Mouse (Mus musculus): Measurements from ENCODE around the gene Gpatch2. TPM values are rescaled to one million over a fixed set of nuclear protein-coding genes. Genes with fewer than 3 reads are reported as not detected.
A peak's percentile ranks its signal among the peaks of the same experiment; 100 is the strongest.

The Gpatch2 gene
- polyA plus RNA-seq, 1 experiment from 2014 or later, result 19.8 TPM

DNA sequence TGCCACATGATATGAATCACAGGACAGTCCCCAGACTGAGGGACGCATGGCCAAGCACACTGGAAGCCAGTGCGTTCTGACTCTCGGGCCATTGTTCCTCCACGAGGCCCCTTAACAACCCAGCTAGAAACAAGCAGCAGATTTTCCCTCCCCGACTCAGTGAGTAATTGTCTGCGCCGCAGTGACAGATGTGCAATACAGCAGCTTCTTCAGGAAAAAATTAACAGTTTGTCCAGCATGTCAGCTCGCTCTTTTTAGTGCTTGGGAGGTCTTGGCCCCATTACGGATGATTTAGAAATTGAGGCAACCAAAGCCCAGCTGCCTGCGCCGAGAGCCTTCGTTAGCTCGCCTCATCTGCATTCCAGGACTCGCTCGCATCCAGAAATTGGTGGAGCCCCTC lies 140.9 kb downstream of the Gpatch2 start:
- H3K27ac ChIP-seq, result peak overlapping the region; percentile 65

DNA sequence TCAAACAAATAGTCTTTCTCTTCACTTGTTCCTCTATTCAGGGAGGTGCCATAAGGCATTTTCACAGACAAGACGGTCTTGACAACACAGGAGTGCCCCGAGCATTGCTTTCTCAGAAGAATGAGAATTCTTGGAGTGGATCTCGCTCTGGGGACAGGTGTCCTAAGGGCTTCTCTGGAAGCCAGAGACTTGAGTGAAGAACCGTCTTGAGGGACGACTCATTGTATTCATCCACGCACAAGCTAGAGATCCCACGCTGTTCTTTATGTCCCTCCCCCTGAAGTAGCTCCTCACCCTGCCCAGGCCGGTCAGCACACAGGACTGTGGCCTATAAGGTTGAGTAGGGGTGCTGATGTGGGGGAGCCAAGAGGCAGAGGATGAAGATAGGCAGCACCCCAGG lies 141.6 kb downstream of the Gpatch2 start:
- WGBS, result 83% methylated on average over 8 of the region's 8 CpGs
- Histone ChIP-seq H3K4me2 (no peak overlapping the region), H3K4me3 (no peak overlapping the region)

More for the DNA sequence above, 140.9 kb downstream of the Gpatch2 start:
- H3K27me3 ChIP-seq, result no peaks in the 10 kb centered on the region
- H3K4me3 ChIP-seq, result no peak overlapping the region
- H3K4me2 ChIP-seq, result peak overlapping the region; percentile 17
- 0 out of 2 replicates have a peak overlapping the region, but pooled peaks have one; percentile 26 for H3K9ac ChIP-seq
- 32% methylated on average over 15 of the region's 15 CpGs for WGBS
- ATAC-seq, result peak; percentile 72
- no peaks in the 10 kb centered on the region for H3K9me3 ChIP-seq (replicated peaks)
- no peaks in the 10 kb centered on the region for H3K36me3 ChIP-seq (ENCODE audit: poor library complexity, severe bottlenecking)
- H3K4me1 ChIP-seq, result peaks cover 12% of the 10 kb centered on the region

DNA sequence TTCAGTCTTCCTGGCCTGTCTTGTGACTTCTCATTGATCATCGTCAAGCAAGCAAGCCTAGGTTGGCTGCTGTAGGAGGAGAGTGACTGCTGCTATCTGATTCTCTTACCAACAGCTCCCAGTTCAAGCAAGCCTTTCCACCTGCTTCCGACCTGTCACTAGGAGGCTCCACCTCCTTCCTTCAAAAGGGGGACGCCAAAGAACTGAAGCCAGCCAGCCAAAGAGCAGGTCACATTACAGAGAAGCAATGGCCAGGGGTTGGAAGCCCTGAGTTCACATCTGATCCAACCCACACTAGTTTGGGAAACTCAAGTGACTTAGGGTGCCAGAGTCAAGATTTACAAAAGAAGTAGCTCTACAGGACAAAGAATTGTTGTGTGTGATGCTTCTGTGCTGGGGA lies 144.9 kb downstream of the Gpatch2 start:
- H3K27me3 ChIP-seq, result no peaks in the 10 kb centered on the region
- no peak for ATAC-seq
- H3K4me2 ChIP-seq, result no peak overlapping the region
- H3K36me3 ChIP-seq (ENCODE audit: poor library complexity, severe bottlenecking), result no peaks in the 10 kb centered on the region
- 46% methylated on average over 3 of the region's 3 CpGs for WGBS
- no peak overlapping the region for H3K4me3 ChIP-seq
- H3K9me3 ChIP-seq (replicated peaks), result no peaks in the 10 kb centered on the region
- no peak overlapping the region for H3K27ac ChIP-seq
- no peak overlapping the region for H3K9ac ChIP-seq
- H3K4me1 ChIP-seq, result peaks cover 20% of the 10 kb centered on the region

More for the DNA sequence above, 141.6 kb downstream of the Gpatch2 start:
- no peak overlapping the region for H3K9ac ChIP-seq
- no peaks in the 10 kb centered on the region for H3K27me3 ChIP-seq
- H3K4me1 ChIP-seq, result peaks cover 19% of the 10 kb centered on the region
- no peak for ATAC-seq
- no peak overlapping the region for H3K27ac ChIP-seq
- H3K9me3 ChIP-seq (replicated peaks), result no peaks in the 10 kb centered on the region
- H3K36me3 ChIP-seq (ENCODE audit: poor library complexity, severe bottlenecking), result no peaks in the 10 kb centered on the region

DNA sequence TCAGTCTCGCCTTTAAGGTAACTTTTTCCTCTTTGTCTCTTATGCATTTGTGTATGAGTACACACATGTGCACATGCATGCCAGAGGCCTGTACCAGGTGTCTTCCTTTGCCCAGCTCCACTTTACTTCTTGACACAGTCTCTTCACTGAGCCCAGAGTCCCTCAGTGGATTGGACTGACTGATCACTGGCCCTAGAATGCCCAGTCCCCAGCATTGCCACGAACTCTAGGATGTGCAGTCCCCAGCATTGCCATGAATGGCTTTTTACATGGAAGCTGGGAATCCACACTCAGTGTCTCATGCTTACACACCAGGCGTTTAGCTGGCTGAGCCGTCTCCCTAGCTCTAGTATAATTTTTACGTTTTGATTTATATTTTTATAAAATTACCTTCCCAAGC lies 147.2 kb downstream of the Gpatch2 start:
- ATAC-seq, result no peak
- Histone ChIP-seq H3K27ac (no peak overlapping the region), H3K27me3 (no peaks in the 10 kb centered on the region), H3K36me3 (ENCODE audit: poor library complexity, severe bottlenecking) (no peaks in the 10 kb centered on the region), H3K4me3 (no peak overlapping the region), H3K4me2 (no peak overlapping the region), H3K9me3 (replicated peaks) (no peaks in the 10 kb centered on the region), H3K9ac (no peak overlapping the region), H3K4me1 (peaks cover 11% of the 10 kb centered on the region; the same call in 1 of the 2 replicates)
- 95% methylated on average over 5 of the region's 5 CpGs for WGBS

DNA sequence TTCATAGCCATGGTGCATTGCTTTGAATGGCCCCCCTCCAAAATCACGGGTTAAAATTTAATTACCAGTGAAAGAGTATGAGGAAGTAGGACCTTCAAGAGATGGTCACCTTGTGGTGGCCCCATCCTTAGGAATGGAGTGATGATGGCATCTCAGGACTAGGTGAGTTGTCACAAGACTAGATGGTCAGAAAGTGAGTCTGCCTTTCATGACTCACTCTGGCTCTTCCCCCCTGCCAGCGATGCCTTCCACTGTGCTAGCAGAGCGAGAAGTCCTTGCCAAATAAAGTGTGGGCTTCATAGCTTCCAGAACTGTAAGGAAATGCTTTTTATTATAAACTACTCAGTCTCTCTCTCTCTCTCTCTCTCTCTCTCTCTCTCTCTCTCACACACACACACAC lies 150.1 kb downstream of the Gpatch2 start:
- no peak for ATAC-seq
- no peak overlapping the region for H3K4me2 ChIP-seq
- no peak overlapping the region for H3K4me3 ChIP-seq
- no peaks in the 10 kb centered on the region for H3K36me3 ChIP-seq (ENCODE audit: poor library complexity, severe bottlenecking)
- H3K9me3 ChIP-seq (replicated peaks), result no peaks in the 10 kb centered on the region
- H3K4me1 ChIP-seq, result peaks cover 11% of the 10 kb centered on the region; the same call in 1 of the 2 replicates
- no peaks in the 10 kb centered on the region for H3K27me3 ChIP-seq
- H3K9ac ChIP-seq, result no peak overlapping the region
- no peak overlapping the region for H3K27ac ChIP-seq
- WGBS, result 90% methylated on average over 3 of the region's 3 CpGs

DNA sequence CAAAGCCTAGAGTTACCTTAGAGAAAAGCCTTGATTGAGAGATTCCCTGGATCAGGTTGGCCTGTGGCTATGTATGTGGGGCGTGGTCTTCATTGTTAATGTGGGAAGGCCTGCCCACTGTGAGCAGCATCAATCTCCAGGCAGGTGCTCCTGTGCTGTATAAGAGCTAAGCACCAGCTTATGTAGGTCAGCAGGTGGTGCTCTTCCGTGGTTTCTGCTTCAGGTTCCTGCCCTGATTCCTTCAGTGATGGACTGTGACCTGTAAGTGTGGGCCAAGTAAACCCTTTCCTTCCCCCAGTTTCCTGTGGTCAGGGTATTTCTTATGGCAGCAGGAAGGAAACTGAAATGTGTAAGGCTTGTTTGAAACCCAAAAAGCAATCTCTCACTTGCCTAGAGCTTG lies 151.5 kb downstream of the Gpatch2 start:
- Histone ChIP-seq H3K36me3 (ENCODE audit: poor library complexity, severe bottlenecking) (no peaks in the 10 kb centered on the region), H3K9ac (no peak overlapping the region), H3K27ac (no peak overlapping the region), H3K9me3 (replicated peaks) (no peaks in the 10 kb centered on the region), H3K4me2 (no peak overlapping the region), H3K27me3 (no peaks in the 10 kb centered on the region), H3K4me1 (peaks cover 1% of the 10 kb centered on the region; the same call in 1 of the 2 replicates), H3K4me3 (no peak overlapping the region)
- ATAC-seq, result no peak
- 61% methylated on average over 2 of the region's 2 CpGs for WGBS

DNA sequence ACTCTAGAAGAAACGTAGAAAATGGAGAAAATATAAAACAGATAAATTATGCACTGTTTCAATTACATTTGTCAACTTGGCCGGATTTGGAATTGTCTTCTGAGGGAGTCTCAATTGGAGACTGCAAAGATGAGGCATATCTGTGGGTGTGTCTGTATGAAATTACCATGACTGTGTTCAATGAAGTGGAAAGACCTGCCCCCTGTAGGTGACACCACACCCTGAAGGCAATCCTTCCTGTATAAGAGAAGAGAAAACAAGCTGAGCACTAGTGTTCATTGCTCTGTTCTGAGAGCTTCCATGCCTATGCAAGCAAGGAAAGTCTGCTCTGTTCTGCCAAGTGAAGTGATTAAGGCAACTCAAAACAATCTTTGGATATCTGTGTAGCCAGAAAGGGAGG lies 153.7 kb downstream of the Gpatch2 start:
- ATAC-seq, result no peak
- Histone ChIP-seq H3K9me3 (replicated peaks) (no peaks in the 10 kb centered on the region), H3K4me2 (no peak overlapping the region), H3K4me1 (no peaks in the 10 kb centered on the region), H3K4me3 (no peak overlapping the region), H3K27ac (no peak overlapping the region), H3K9ac (no peak overlapping the region), H3K27me3 (no peaks in the 10 kb centered on the region), H3K36me3 (ENCODE audit: poor library complexity, severe bottlenecking) (no peaks in the 10 kb centered on the region)
- 76% methylated on average over 2 of the region's 2 CpGs for WGBS

DNA sequence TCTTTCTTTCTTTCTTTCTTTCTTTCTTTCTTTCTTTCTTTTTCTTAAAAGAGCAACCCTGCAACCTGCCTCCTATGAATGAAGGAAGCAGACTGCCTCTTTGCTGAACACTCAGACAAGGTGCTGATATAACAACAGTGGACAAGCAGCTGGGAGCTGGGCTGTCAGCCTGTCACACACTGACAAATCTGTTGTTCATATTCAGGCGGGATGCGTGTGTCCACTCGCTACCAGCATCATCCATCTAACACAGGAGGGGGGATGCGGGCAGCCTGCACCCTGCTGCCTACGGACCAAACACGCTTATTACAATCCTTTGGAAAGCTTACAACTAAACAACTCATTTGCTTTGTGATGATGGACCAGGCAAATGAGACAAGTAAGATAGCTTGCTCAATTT lies 158.2 kb downstream of the Gpatch2 start:
- WGBS, result 75% methylated on average over 6 of the region's 6 CpGs
- no peaks in the 10 kb centered on the region for H3K9me3 ChIP-seq (replicated peaks)
- peaks cover 16% of the 10 kb centered on the region for H3K4me1 ChIP-seq
- no peak overlapping the region for H3K4me2 ChIP-seq
- no peaks in the 10 kb centered on the region for H3K27me3 ChIP-seq
- no peak overlapping the region for H3K9ac ChIP-seq
- no peak overlapping the region for H3K4me3 ChIP-seq
- H3K27ac ChIP-seq, result no peak overlapping the region
- no peaks in the 10 kb centered on the region for H3K36me3 ChIP-seq (ENCODE audit: poor library complexity, severe bottlenecking)
- no peak for ATAC-seq

DNA sequence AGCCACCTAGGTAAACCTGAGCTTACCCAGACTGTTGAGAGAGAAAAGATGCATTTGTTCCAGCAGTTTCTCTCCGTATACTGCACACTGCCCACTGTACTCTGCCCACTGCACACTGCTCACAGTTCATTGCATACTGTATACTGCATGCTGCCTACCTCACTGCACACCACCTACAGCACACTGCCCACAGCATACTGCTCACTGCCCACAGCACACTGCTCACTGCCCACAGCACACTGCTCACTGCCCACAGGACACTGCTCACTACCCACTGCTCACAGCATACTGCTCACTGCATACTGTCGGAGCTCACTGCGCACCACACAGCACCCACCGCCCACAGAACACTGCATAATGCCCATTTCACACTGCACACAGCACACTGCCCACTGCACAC lies 159.1 kb downstream of the Gpatch2 start:
- Histone ChIP-seq H3K9me3 (replicated peaks) (no peaks in the 10 kb centered on the region), H3K4me2 (no peak overlapping the region), H3K27ac (no peak overlapping the region), H3K36me3 (ENCODE audit: poor library complexity, severe bottlenecking) (no peaks in the 10 kb centered on the region), H3K9ac (no peak overlapping the region), H3K4me3 (no peak overlapping the region), H3K27me3 (no peaks in the 10 kb centered on the region), H3K4me1 (peaks cover 21% of the 10 kb centered on the region)
- ATAC-seq, result peak; percentile 19; the same call in 1 of the 2 replicates
- 94% methylated on average over 4 of the region's 4 CpGs for WGBS

DNA sequence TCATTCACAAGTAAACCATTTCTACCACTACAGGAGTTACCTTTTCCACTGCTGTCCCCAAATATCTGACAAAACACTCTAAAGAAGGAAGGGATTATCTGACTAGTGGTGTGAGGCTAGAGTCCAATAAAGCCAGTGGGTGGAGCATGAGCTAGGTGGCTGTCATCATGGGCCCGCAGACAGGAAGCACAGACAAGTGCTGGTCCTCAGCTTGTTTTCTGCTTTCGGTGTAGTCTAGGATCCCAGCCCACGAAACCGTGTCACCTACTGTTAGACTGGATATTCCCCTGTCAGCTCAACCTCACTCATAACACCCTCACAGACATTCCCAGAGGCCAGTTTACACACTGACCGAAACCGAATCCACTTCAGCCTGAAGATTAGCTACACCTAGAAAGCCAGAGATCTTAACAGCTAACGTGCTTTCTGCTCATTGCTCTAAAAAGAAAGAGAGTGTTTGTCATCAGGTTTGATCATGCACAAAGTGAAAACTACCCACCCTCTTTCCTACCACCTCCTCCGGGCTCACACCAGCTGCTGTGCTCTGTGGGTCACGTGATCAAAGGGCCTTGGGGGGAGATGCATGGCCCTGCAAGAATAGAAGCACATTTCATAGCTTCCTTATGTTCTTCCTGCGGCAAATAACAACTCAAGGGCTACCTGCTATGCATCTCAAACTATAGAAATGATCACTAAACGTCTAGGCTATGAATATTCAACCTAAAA lies 161.8 kb downstream of the Gpatch2 start:
- H3K4me2 ChIP-seq, result no peak overlapping the region
- H3K36me3 ChIP-seq (ENCODE audit: poor library complexity, severe bottlenecking), result no peaks in the 10 kb centered on the region
- peaks cover 21% of the 10 kb centered on the region for H3K4me1 ChIP-seq
- H3K4me3 ChIP-seq, result no peak overlapping the region
- ATAC-seq, result no peak
- 82% methylated on average over 11 of the region's 11 CpGs for WGBS
- H3K9me3 ChIP-seq (replicated peaks), result no peaks in the 10 kb centered on the region
- no peaks in the 10 kb centered on the region for H3K27me3 ChIP-seq
- H3K27ac ChIP-seq, result no peak overlapping the region
- no peak overlapping the region for H3K9ac ChIP-seq

DNA sequence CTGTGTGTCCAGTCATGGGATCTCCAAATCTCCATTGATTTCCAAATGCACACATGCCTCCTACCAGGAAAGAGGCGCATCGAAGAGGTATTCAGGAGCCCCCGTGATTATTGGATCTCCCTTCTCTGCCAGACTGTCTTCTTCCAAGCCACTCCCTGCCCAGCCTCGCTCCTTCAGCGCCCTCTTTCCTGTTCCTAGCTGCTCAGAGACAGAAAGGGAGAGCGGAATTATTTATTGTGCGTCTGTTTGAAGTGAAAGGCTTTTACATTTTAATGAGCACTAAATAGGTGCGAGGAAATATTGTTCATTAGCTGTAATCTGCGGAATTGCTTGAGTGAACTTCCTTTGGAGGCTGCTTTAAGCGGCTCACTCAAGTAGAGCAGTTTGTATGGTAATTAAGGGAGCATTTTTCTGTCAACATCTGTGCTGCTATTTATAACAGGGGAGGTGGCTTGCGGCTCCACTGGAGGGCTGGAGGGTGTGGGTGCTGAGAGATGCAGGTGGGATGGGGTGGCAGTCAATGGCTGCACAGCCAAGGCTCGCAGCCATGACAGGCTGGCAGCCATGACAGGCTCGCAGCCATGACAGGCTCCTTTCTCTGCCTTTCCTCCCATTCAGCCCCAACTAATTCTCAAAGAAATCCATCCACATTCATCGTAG lies 162.7 kb downstream of the Gpatch2 start:
- peak overlapping the region; percentile 75 for H3K27ac ChIP-seq
- peak overlapping the region; percentile 40 for H3K9ac ChIP-seq
- ATAC-seq, result peak; percentile 90
- peak overlapping the region; percentile 48 for H3K4me2 ChIP-seq
- peaks cover 21% of the 10 kb centered on the region for H3K4me1 ChIP-seq
- H3K4me3 ChIP-seq, result peak overlapping the region; percentile 6; the same call in 1 of the 2 replicates
- 26% methylated on average over 14 of the region's 14 CpGs for WGBS
- H3K27me3 ChIP-seq, result no peaks in the 10 kb centered on the region
- H3K9me3 ChIP-seq (replicated peaks), result no peaks in the 10 kb centered on the region
- H3K36me3 ChIP-seq (ENCODE audit: poor library complexity, severe bottlenecking), result no peaks in the 10 kb centered on the region

DNA sequence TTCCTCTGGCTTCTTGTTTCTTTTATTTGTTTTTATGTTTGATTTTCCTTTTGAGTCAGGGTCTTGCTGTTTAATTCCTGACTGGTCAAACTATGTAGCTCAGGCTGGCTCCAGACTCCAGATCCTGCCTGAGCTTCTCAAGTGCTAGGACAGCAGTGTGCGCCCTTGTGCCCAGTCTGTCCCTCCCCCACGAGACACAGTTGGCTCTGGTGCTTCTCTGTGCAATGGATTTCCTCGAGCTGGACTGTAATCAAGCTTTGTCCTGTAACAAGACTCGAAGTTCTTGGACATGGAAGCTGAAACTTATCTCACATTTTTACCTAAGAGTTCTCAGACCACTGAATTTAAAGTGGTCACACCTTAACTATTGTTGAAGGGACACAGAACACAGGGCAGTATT lies 174.2 kb downstream of the Gpatch2 start:
- no peak overlapping the region for H3K4me2 ChIP-seq
- WGBS, result 87% methylated on average over 4 of the region's 4 CpGs
- ATAC-seq, result no peak

More for the DNA sequence above, 174.2 kb downstream of the Gpatch2 start:
- Histone ChIP-seq H3K27ac (no peak overlapping the region), H3K27me3 (no peaks in the 10 kb centered on the region), H3K9me3 (replicated peaks) (no peaks in the 10 kb centered on the region), H3K4me3 (no peak overlapping the region), H3K9ac (no peak overlapping the region), H3K4me1 (no peaks in the 10 kb centered on the region), H3K36me3 (ENCODE audit: poor library complexity, severe bottlenecking) (no peaks in the 10 kb centered on the region)
